Mouse (Mus musculus): ENCODE data around the gene C4b. TPM values are rescaled to one million over a fixed set of nuclear protein-coding genes. Genes with fewer than 3 reads are reported as not detected.
"Not testable (repeated sequence)": the region's sequence is repeated elsewhere in the genome, so short reads cannot be mapped to it uniquely, and the experiment has no call there.

Gene C4b
- total and polyA plus RNA-seq, 3 experiments, result not detected

- no peak overlapping the region for H3K27ac ChIP-seq (ENCODE audit: insufficient read depth, low read depth)
- no peak overlapping the region for H3K4me2 ChIP-seq (ENCODE audit: insufficient read depth, low read depth, poor library complexity, severe bottlenecking)
- dilution Hi-C loops (cut with MboI; ENCODE audit: extremely low pct_ligation_motif_present, extremely low pct_unique_long_range_greater_than_20kb, low sequenced_read_pairs), result no loop called here
- no peaks in the 10 kb centered on the region for H3K79me2 ChIP-seq (replicated peaks; ENCODE audit: control insufficient read depth, extremely low read depth, insufficient read depth, poor library complexity, severe bottlenecking)
- peaks cover 49% of the 10 kb centered on the region for H3K27me3 ChIP-seq (replicated peaks)
- TF ChIP-seq SMC3 (IDR thresholded peaks at IDR 0.05; ENCODE audit: low read depth, low read length), result peak; percentile 51
- peak; percentile 55 for TF ChIP-seq RAD21 (IDR thresholded peaks at IDR 0.05; ENCODE audit: low read depth, low read length)
- peak; percentile 20 to 62; a peak in 2 of 4 replicates for TF ChIP-seq CTCF (conservative IDR thresholded peaks at IDR 0.05 in 1 of 2, IDR thresholded peaks at IDR 0.05 in 1 of 2; ENCODE audit: low read depth in 2 of 2, low read length in 2 of 2)
- TF ChIP-seq ZKSCAN1 (IDR thresholded peaks at IDR 0.05; ENCODE audit: borderline replicate concordance, low read depth, low read length), result no peak
- in situ Hi-C loops (cut with MboI; ENCODE audit: low pct_ligation_motif_present, low pct_unique_long_range_greater_than_20kb, low sequenced_read_pairs), result no loop called here
- H3K36me3 ChIP-seq (replicated peaks in 1 of 2; ENCODE audit: control insufficient read depth in 1 of 2, insufficient read depth in 1 of 2, low read length in 1 of 2), result no peaks in the 10 kb centered on the region
- H3K9me3 ChIP-seq (replicated peaks; ENCODE audit: low read length), result no peaks in the 10 kb centered on the region
- no peak overlapping the region for H3K4me3 ChIP-seq (replicated peaks in 1 of 3; ENCODE audit: low read depth in 2 of 3, low read length in 2 of 3, poor library complexity in 1 of 3)
- peak; percentile 30 for DNase-seq (ENCODE audit: extremely low read depth)
- peaks cover 4 to 8% of the 10 kb centered on the region in 2 experiments; a peak in 3 of 4 replicates for H3K4me1 ChIP-seq (ENCODE audit: control insufficient read depth in 1 of 2, insufficient read depth in 2 of 2)
- H3K9ac ChIP-seq (ENCODE audit: insufficient read depth, low read depth), result no peak overlapping the region
These were observed 30.7 kb downstream of the C4b start for GRCm38 (mm10) chr17:34712951-34713350.

DNA sequence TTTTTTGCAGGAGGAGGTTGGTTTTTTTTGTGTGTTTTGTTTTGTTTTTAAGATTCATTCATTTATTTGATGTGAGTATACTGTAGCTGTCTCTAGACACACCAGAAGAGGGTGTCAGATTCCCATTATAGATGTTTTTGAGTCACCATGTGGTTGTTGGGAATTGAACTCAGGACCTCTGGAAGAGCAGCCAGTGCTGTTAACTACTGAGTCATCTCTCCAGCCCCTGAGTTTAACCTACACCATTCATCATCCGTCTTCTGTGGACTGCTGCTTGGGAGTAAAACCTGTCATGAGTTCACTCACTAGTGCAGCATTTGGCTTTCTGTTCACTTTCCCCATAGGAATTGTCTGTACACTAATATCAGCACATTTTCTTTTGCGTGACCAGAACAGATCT is 37.2 kb downstream of the C4b start:
- H3K36me3 ChIP-seq (replicated peaks in 1 of 2; ENCODE audit: control insufficient read depth in 1 of 2, insufficient read depth in 1 of 2, low read length in 1 of 2); H3K4me2 ChIP-seq (ENCODE audit: insufficient read depth, low read depth, poor library complexity, severe bottlenecking); H3K27ac ChIP-seq (ENCODE audit: insufficient read depth, low read depth); DNase-seq (ENCODE audit: extremely low read depth); H3K9me3 ChIP-seq (replicated peaks; ENCODE audit: low read length); H3K79me2 ChIP-seq (replicated peaks; ENCODE audit: control insufficient read depth, extremely low read depth, insufficient read depth, poor library complexity, severe bottlenecking); H3K4me3 ChIP-seq (replicated peaks in 1 of 3; ENCODE audit: low read depth in 2 of 3, low read length in 2 of 3, poor library complexity in 1 of 3); H3K9ac ChIP-seq (ENCODE audit: insufficient read depth, low read depth); dilution Hi-C loops (cut with MboI; ENCODE audit: extremely low pct_ligation_motif_present, extremely low pct_unique_long_range_greater_than_20kb, low sequenced_read_pairs); H3K4me1 ChIP-seq (ENCODE audit: control insufficient read depth in 1 of 2, insufficient read depth in 2 of 2): not testable (repeated sequence)
- H3K27me3 ChIP-seq (replicated peaks), result peaks cover 35% of the 10 kb centered on the region
- in situ Hi-C loops (cut with MboI; ENCODE audit: low pct_ligation_motif_present, low pct_unique_long_range_greater_than_20kb, low sequenced_read_pairs), result loop anchor here (5.0 kb wide), 1 partner anchor 76 kb away; no protein-coding TSS in a partner anchor

DNA sequence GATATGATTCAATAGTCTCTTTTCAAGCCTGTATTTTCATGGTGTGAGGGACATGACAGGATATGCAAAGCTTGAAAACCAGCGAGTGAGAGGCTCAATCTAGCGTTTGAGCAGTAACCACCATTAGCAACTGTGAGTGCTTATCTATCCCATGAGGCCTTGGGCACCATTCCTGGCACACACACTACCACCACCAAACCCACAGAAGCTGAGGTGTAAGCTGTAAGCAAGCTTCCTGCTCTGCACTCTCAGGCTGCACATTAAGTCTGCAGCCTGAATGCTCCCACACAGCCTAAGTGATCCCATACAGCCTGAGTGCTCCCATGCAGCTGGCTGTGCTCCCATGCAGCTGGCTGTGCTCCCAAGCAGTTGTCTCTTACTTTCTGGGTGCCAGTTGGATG is 43.0 kb downstream of the C4b start:
- dilution Hi-C loops (cut with MboI; ENCODE audit: extremely low pct_ligation_motif_present, extremely low pct_unique_long_range_greater_than_20kb, low sequenced_read_pairs), result no loop called here
- H3K4me1 ChIP-seq (ENCODE audit: control insufficient read depth in 1 of 2, insufficient read depth in 2 of 2), result no peaks in the 10 kb centered on the region
- no peak overlapping the region for H3K27ac ChIP-seq (ENCODE audit: insufficient read depth, low read depth)
- no peaks in the 10 kb centered on the region for H3K79me2 ChIP-seq (replicated peaks; ENCODE audit: control insufficient read depth, extremely low read depth, insufficient read depth, poor library complexity, severe bottlenecking)
- H3K4me2 ChIP-seq (ENCODE audit: insufficient read depth, low read depth, poor library complexity, severe bottlenecking), result no peak overlapping the region
- H3K4me3 ChIP-seq (replicated peaks in 1 of 3; ENCODE audit: low read depth in 2 of 3, low read length in 2 of 3, poor library complexity in 1 of 3), result no peak overlapping the region
- no peaks in the 10 kb centered on the region for H3K36me3 ChIP-seq (replicated peaks in 1 of 2; ENCODE audit: control insufficient read depth in 1 of 2, insufficient read depth in 1 of 2, low read length in 1 of 2)
- H3K9ac ChIP-seq (ENCODE audit: insufficient read depth, low read depth), result no peak overlapping the region
- no peak for DNase-seq (ENCODE audit: extremely low read depth)
- H3K9me3 ChIP-seq (replicated peaks; ENCODE audit: low read length), result peaks cover 10% of the 10 kb centered on the region
- TF ChIP-seq ZC3H11A (IDR thresholded peaks at IDR 0.05; ENCODE audit: low read depth, low read length), result no peak
- no peak for TF ChIP-seq SMC3 (IDR thresholded peaks at IDR 0.05; ENCODE audit: low read depth, low read length)
- TF ChIP-seq RAD21 (IDR thresholded peaks at IDR 0.05; ENCODE audit: low read depth, low read length), result no peak
- TF ChIP-seq MXI1 (IDR thresholded peaks at IDR 0.05; ENCODE audit: low read depth, low read length), result no peak
- no peak for TF ChIP-seq JUND (conservative IDR thresholded peaks at IDR 0.05; ENCODE audit: low read depth, low read length)
- TF ChIP-seq JUN (IDR thresholded peaks at IDR 0.05; ENCODE audit: insufficient read depth, low read depth, low read length), result no peak
- peaks cover 53% of the 10 kb centered on the region for H3K27me3 ChIP-seq (replicated peaks)
- in situ Hi-C loops (cut with MboI; ENCODE audit: low pct_ligation_motif_present, low pct_unique_long_range_greater_than_20kb, low sequenced_read_pairs), result no loop called here

Measured in CH12.LX (cell line).